Mouse (Mus musculus) layer of hippocampus, adult 8-10 months (tissue): ENCODE measurements around the gene Actr2. TPM values are rescaled to one million over a fixed set of nuclear protein-coding genes. Genes with fewer than 3 reads are reported as not detected.

ENCODE experiments used
- DNase-seq, 2 experiments: peaks; one replicate each; pipeline ENCODE4 v3.0.0; 2022; ENCODE audit warnings: low spot score in 2 of 2
- total RNA-seq, 4 experiments: library from RNA; stranded (reverse); gene quantifications; 2 replicates each; pipeline ENCODE4 v1.2.4; 2022

Gene Actr2
- total RNA-seq, 4 experiments from 2014 or later = 314 to 356 (median 343) TPM

- no peak for DNase-seq
These were observed 94.8 kb downstream of the Actr2 start for GRCm38 (mm10) chr11:20017937-20018336.

- DNase-seq = no peak
These were observed 99.3 kb downstream of the Actr2 start for GRCm38 (mm10) chr11:20013366-20013765.

Other genes with a start within 250 kb of the Actr2 start
- 10 to 100 TPM; 79.4 to 96.5 (median 88.6) TPM for gene Spred2, start 188.5 kb downstream of the Actr2 start, total RNA-seq
- 100 to 1,000 TPM; 150 to 170 (median 163) TPM for gene Rab1a, start 88.5 kb upstream of the Actr2 start, total RNA-seq
- 10 to 100 TPM; 33.4 to 37.1 (median 34.7) TPM for gene Cep68, start 136.5 kb upstream of the Actr2 start, total RNA-seq
- 10 to 100 TPM; 40.0 to 54.8 (median 43.8) TPM for gene Slc1a4, start 219.8 kb upstream of the Actr2 start, total RNA-seq